Mouse (Mus musculus) liver, adult (tissue): ENCODE measurements around the gene Vill.
A peak's percentile ranks its signal among the peaks of the same experiment; 100 is the strongest.

Experiments used
- GATA4 ChIP-seq: IDR thresholded peaks from 2 replicates; pipeline ENCODE4 v1.6.1; 2014; ENCODE audit warnings: mild to moderate bottlenecking, low read length; ENCODE audit not compliant: insufficient replicate concordance

Vill gene

DNA sequence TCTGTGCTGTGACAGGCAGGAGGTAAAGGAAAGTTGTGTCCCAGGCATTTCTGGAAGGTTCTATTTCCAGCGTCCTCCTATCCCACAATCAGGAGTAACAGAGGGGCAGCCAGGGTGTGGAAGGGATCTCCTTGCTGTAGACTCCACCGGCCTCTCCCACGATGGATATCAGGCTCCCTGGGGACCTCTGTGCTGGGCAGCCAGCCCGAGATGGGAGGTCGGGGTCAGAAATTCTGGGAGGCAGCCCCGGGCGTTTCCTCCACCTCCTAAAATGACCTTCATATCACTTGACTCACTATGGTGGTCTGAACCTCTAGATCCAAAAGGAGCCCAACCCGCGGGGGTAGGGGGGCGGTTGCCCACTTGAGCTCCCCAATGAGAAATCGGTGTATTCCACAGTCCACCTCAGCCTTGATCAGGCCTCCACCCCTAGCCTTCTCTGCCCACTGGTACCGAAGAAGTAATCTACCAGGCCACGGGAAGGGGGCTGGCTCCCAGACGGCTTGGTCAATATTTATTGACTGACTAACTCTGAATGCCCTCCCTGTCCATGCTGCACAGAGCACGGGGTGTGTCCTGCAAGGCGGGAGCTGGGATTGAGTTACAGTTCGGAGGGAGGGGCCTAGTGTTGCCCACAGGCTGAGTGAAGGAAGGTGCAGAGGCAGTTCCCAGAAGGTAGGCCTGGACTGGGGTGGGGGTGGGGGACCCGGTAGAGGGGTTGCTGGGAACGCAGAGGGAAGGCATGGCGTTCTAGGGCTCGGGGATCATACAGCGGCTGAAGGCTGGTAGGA, at the start of gene Vill:
TSS of gene Vill (plus strand) at position 625 of the 791 bp plus-strand sequence.
- no peak for TF ChIP-seq GATA4

- no peak for TF ChIP-seq GATA4
Observed at GRCm38 (mm10) chr9:119003990-119004702, 48.4 kb upstream of the Vill start.

DNA sequence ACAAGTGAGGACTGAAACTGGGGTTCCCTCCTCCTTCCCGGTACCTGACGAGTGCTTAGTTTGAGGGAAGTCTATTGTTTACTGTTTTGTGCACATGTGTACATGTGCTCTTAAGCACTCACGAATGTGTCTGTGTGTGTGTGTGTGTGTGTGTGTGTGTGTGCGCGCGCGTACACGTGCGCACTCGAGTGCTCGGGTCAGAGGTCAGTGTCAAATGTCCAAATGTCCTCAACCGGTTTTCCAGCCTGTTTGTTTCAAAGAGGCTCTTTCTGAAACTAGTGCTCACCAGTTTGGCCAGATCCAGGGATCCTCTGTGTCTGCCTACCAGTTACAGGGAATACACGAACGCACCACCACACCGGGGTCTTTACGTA, 47.9 kb upstream of the Vill start:
- no peak for TF ChIP-seq GATA4

DNA sequence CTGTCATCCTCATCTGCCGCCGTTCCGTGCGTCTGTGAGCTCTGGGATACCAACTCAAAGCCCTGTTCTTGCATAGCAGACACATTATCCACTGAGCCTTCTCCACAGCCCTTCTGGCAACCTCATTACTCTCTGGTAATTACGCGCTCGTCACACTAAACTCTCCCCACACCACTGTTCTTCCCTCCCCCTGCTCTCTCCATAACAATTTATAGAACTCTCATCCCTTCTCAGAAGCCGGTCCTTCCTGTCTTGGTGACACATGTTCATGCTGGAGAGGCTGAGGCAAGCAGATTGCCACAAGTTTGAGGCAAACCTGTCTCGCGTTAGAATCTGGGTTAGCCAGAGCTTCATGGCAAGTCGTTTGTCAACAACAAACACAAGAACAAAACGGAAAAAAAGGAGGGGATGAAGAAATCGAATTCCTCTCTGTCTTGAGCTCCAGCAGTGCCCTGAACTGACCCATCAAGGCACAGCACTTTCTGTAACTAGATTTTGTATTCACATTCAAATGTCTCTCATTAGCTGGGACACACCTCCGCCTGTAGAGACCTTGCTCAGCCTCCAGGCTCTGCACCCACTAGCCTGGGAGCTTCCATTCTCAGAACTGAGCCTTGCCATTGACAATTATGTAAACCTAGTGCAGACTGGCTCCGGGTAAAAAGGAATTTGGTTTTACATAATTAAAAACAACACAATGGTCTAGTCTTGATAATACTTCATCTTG, 47.1 kb upstream of the Vill start:
- TF ChIP-seq GATA4 = no peak

- no peak for TF ChIP-seq GATA4
Observed at GRCm38 (mm10) chr9:119007266-119007665, 45.3 kb upstream of the Vill start.

DNA sequence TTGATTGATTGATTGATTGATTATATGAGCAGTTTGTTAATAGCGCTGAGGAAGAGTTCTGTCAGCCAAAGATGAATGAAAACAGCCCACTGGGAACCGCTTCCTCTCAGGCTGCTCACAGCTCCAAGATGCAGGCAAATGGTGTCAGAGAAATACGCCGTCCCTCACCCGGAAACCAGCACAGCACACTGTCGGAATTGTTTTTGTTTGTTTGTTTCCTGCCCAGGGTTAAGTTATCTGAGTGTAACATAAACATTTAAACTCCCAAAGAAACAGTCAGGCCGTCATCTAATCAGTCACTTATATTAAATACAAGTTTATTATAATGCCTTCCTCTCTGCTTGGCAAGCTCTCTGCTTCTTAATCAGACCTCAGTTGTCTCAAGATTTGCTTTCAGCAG, 43.7 kb upstream of the Vill start:
- TF ChIP-seq GATA4 = peak; percentile 69; the same call in 1 of the 2 replicates

GRCm38 (mm10) chr9:119010156-119010710, 42.3 kb upstream of the Vill start:
- no peak for TF ChIP-seq GATA4

GRCm38 (mm10) chr9:119016785-119017507, 35.6 kb upstream of the Vill start:
- TF ChIP-seq GATA4 = no peak

- no peak for TF ChIP-seq GATA4
Observed at GRCm38 (mm10) chr9:119021731-119022130, 30.8 kb upstream of the Vill start.

GRCm38 (mm10) chr9:119025263-119025662, 27.3 kb upstream of the Vill start:
- no peak for TF ChIP-seq GATA4

DNA sequence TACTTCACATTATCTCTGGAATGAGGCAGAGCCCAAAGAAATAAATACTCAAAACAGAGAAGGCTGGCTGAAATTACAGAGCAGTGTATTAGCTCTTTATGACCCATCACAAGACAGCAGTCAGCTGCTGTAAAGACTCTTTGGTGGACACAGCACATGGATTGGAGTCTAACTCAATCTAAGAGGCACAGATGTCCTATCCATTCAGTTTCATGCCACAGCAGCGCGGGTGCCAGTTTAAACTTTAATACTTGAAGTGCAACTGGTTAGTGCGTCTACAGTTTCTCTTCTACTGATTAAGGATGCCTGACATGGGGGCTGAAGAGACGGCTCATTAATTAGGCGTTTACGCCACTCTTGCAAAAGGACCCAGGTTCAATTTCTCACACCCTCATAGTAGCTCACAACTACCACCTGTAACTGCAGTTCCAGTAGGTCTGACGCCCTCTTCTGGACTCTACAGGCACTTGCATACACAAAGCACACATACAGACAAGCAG, 26.7 kb upstream of the Vill start:
- TF ChIP-seq GATA4 = no peak

DNA sequence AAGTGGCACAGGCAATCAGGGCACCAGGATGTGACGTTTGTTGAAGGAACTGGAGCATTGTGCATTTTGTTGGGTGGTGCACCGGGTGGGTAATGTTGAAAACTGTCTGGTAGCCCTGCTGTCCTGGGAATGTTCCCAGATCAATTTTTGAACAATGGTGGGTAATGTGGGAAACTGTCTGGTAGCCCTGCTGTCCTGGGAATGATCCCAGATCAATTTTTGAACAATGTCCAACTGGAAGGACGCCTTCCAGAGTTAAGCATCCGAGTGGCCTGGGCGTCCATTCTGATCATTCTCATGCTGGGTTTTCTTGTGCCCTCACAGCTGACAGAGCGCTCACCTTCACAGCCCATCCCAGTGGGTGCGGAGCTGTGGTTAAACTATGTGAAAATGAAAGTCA, 25.2 kb upstream of the Vill start:
- TF ChIP-seq GATA4 = no peak

DNA sequence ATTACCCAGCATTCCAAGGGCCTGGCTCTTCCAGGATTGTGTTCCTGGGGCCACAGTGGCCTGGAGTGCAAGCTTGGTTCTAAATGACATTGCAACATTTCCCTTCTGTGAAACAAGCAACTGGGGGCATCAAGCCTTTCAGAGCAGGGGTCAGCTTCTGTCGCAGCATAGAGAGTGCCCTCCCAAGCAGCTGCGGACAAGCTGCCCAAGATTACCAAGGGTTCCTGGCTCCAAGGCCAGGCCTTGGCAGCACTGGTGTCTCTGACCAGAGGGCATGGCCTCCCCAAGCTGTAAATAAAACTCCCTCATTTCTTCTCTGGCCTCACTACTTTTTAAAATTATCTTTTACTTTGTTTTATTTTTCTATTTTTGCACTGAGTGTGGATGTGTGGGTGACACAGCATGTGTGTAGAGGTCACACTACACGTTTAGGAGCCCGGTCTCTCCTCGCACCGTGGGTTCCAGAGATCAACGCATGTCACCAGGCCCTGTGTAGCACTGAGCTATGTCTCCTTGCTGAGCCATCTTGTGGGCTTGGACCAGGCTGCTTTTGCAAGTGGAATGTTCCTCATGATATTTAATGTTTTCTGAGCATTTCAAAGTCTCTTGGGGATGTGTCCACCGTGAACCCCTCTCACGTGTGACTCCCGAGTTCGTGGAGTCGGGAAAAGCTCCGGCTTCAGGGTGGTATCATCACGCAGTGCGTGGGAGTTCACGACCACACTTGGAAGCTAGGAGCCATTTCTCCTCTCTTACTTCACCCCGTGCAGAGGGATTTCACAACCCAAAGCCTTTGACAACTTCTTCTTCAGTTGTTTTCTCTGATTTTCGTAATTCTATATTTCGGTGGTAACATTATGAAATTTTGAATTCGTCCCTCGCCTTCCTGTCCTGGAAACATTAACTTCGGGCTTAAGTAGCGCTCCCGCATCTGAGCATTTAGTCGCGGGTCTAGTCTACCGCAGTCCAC, 24.1 kb upstream of the Vill start:
- TF ChIP-seq GATA4 = no peak

GRCm38 (mm10) chr9:119029568-119029967, 23.0 kb upstream of the Vill start:
- TF ChIP-seq GATA4 = no peak
